Mouse (Mus musculus) midbrain, postnatal 0 days (tissue): Measurements from ENCODE around the gene Hdac1. TPM values are rescaled to one million over a fixed set of nuclear protein-coding genes. Genes with fewer than 3 reads are reported as not detected.

Experiments used
- ATAC-seq: fragments of 200-750 bp; cut with Nextera tagmentation; 2 replicates; pipeline ENCODE4 v1.8.0; 2017; ENCODE audit warnings: moderate number of reproducible peaks, mild to moderate bottlenecking, moderate TSS enrichment, moderate library complexity; ENCODE audit not compliant: low FRiP score
- DNase-seq: peaks from one replicate; pipeline ENCODE4 v3.0.0-alpha.2; 2015; ENCODE audit warnings: low spot score
- H3K27ac ChIP-seq: fragments of 300-500 bp; sonication (generic); 2 replicates; pipeline ENCODE4 v1.5.1; 2014; ENCODE audit warnings: low read depth, mild to moderate bottlenecking, low read length, mixed read lengths
- H3K27me3 ChIP-seq: fragments of 300-500 bp; sonication (generic); 2 replicates; pipeline ENCODE4 v1.6.1; 2014; ENCODE audit warnings: low read length, control low read depth, mixed read lengths; ENCODE audit not compliant: insufficient read depth
- H3K36me3 ChIP-seq: fragments of 300-500 bp; sonication (generic); 2 replicates; pipeline ENCODE4 v1.6.1; 2014; ENCODE audit warnings: low read length, control low read depth, mixed read lengths; ENCODE audit not compliant: insufficient read depth
- H3K4me1 ChIP-seq: fragments of 300-500 bp; sonication (generic); 2 replicates; pipeline ENCODE4 v1.6.1; 2014; ENCODE audit warnings: mild to moderate bottlenecking, control low read depth, antibody characterized with exemption, low read length, mixed read lengths; ENCODE audit not compliant: insufficient read depth
- H3K4me2 ChIP-seq: fragments of 300-500 bp; sonication (generic); 2 replicates; pipeline ENCODE4 v1.6.1; 2014; ENCODE audit warnings: low read depth, mild to moderate bottlenecking, low read length, mixed read lengths; ENCODE audit not compliant: poor library complexity, severe bottlenecking
- H3K4me3 ChIP-seq: fragments of 300-500 bp; sonication (generic); 2 replicates; pipeline ENCODE4 v1.5.1; 2014; ENCODE audit warnings: low read depth, mild to moderate bottlenecking, low read length, moderate library complexity
- H3K9ac ChIP-seq: fragments of 300-500 bp; sonication (generic); replicated peaks from 2 replicates; pipeline ENCODE4 v1.6.1; 2014; ENCODE audit warnings: mild to moderate bottlenecking, low read length, moderate library complexity, mixed read lengths; ENCODE audit not compliant: poor library complexity, severe bottlenecking
- H3K9me3 ChIP-seq: fragments of 300-500 bp; sonication (generic); 2 replicates; pipeline ENCODE4 v1.6.1; 2016; ENCODE audit warnings: low read length, control low read depth
- CTCF ChIP-seq: IDR thresholded peaks from 2 replicates; pipeline ENCODE4 v1.5.1; 2016; ENCODE audit warnings: antibody characterized with exemption, mild to moderate bottlenecking
- WGBS: fragments of 180-500 bp; shearing (Covaris S2); extraction: QIAGEN DNeasy Blood & Tissue Kit; methylation state at CpG from one replicate; pipeline ENCODE4 v1.1.7; 2014; 5-methylcytosine and 5-hydroxymethylcytosine counted together
- polyA plus RNA-seq: library from polyadenylated mRNA; unstranded; fragments of >200 nt; fragmentation: Nextera tagmentation; extraction: Ambion mirVana; gene quantifications from 2 replicates; pipeline ENCODE4 v1.2.1, GENCODE M21; 2015
- total RNA-seq: library from RNA; depleted of rRNA; stranded (reverse); fragments of >200 nt; gene quantifications from 2 replicates; pipeline ENCODE4 v1.2.3, GENCODE M21; 2014; rRNA removed

The Hdac1 gene
- total RNA-seq: 28.3 and 31.2 TPM in 2 replicates
- 48.4 and 48.9 TPM in 2 replicates for polyA plus RNA-seq

GRCm38 (mm10) chr4:129542592-129543141 lies at the start of gene Hdac1:
Gene Hdac1 (minus strand): TSS chr4:129542713.
- Histone ChIP-seq H3K9ac (peak within 1 kb of the TSS; percentile 70), H3K27ac (peak within 1 kb of the TSS; percentile 62), H3K36me3 (no peaks in the 10 kb centered on the region), H3K27me3 (no peaks in the 10 kb centered on the region), H3K4me1 (peaks cover 6% of the 10 kb centered on the region), H3K9me3 (no peaks in the 10 kb centered on the region), H3K4me3 (peak within 1 kb of the TSS; percentile 73), H3K4me2 (peak within 1 kb of the TSS; percentile 75)
- peak; percentile 98 for ATAC-seq
- 2% methylated on average over 45 of the region's 46 CpGs for WGBS
- TF ChIP-seq CTCF: peak; percentile 10; the same call in 1 of the 2 replicates
- DNase-seq: peak; percentile 98

GRCm38 (mm10) chr4:129588865-129589264 lies 46.4 kb upstream of the Hdac1 start:
- H3K27me3 ChIP-seq: no peaks in the 10 kb centered on the region
- no peak overlapping the region for H3K4me3 ChIP-seq
- H3K36me3 ChIP-seq: peaks cover 31% of the 10 kb centered on the region
- no peak for DNase-seq
- ATAC-seq: no peak
- H3K9ac ChIP-seq: no peak overlapping the region
- H3K4me1 ChIP-seq: peaks cover 4% of the 10 kb centered on the region; the same call in 1 of the 2 replicates
- H3K27ac ChIP-seq: no peak overlapping the region
- TF ChIP-seq CTCF: no peak
- H3K9me3 ChIP-seq: no peaks in the 10 kb centered on the region
- 70% methylated on average over 4 of the region's 4 CpGs for WGBS
- H3K4me2 ChIP-seq: no peak overlapping the region

- Histone ChIP-seq H3K4me1 (peaks cover 4% of the 10 kb centered on the region; the same call in 1 of the 2 replicates), H3K9me3 (no peaks in the 10 kb centered on the region), H3K9ac (no peak overlapping the region), H3K4me3 (no peak overlapping the region), H3K36me3 (peaks cover 14% of the 10 kb centered on the region), H3K4me2 (no peak overlapping the region), H3K27me3 (no peaks in the 10 kb centered on the region), H3K27ac (no peak overlapping the region)
- ATAC-seq (no peak), DNase-seq (no peak)
- 29% methylated on average over 1 of the region's 1 CpGs for WGBS
- TF ChIP-seq CTCF: no peak
Measured at GRCm38 (mm10) chr4:129586943-129587342, 44.4 kb upstream of the Hdac1 start.

- Histone ChIP-seq H3K9ac (no peak overlapping the region), H3K27me3 (no peaks in the 10 kb centered on the region), H3K4me1 (peaks cover 4% of the 10 kb centered on the region; the same call in 1 of the 2 replicates), H3K36me3 (peaks cover 2% of the 10 kb centered on the region), H3K4me3 (no peak overlapping the region), H3K4me2 (no peak overlapping the region), H3K9me3 (no peaks in the 10 kb centered on the region), H3K27ac (no peak overlapping the region)
- TF ChIP-seq CTCF: no peak
- 82% methylated on average over 9 of the region's 9 CpGs for WGBS
- ATAC-seq: no peak
- DNase-seq: no peak
Measured at GRCm38 (mm10) chr4:129585773-129586172, 43.3 kb upstream of the Hdac1 start.

GRCm38 (mm10) chr4:129584884-129585608 lies 42.5 kb upstream of the Hdac1 start:
- Histone ChIP-seq H3K36me3 (no peaks in the 10 kb centered on the region), H3K9me3 (no peaks in the 10 kb centered on the region), H3K4me1 (peaks cover 4% of the 10 kb centered on the region; the same call in 1 of the 2 replicates), H3K27ac (no peak overlapping the region; the same call in 1 of the 2 replicates), H3K4me2 (peak overlapping the region; percentile 54), H3K27me3 (no peaks in the 10 kb centered on the region), H3K9ac (peak overlapping the region; percentile 42; the same call in 1 of the 2 replicates), H3K4me3 (peak overlapping the region; percentile 30)
- TF ChIP-seq CTCF: peak; percentile 67
- WGBS: 1% methylated on average over 36 of the region's 36 CpGs
- peak; percentile 52; the same call in 1 of the 2 replicates for ATAC-seq
- DNase-seq: peak; percentile 75

GRCm38 (mm10) chr4:129584370-129584769 lies 41.9 kb upstream of the Hdac1 start:
- TF ChIP-seq CTCF: no peak
- Histone ChIP-seq H3K27ac (no peak overlapping the region), H3K27me3 (no peaks in the 10 kb centered on the region), H3K4me3 (no peak overlapping the region), H3K4me1 (peaks cover 4% of the 10 kb centered on the region; the same call in 1 of the 2 replicates), H3K9ac (no peak overlapping the region), H3K36me3 (no peaks in the 10 kb centered on the region), H3K4me2 (peak overlapping the region; percentile 54; the same call in 1 of the 2 replicates), H3K9me3 (no peaks in the 10 kb centered on the region)
- ATAC-seq (no peak), DNase-seq (no peak)
- WGBS: 90% methylated on average over 1 of the region's 1 CpGs
